Mouse (Mus musculus) heart, postnatal 10 days (tissue): ENCODE measurements around the gene Klhl8. TPM values are rescaled to one million over a fixed set of nuclear protein-coding genes. Genes with fewer than 3 reads are reported as not detected.

Source experiments
- DNase-seq, 2 experiments: peaks; one replicate each; pipeline ENCODE4 v3.0.0; 2021
- intact Hi-C: fragments of 180-260 bp; cut with DNase I; formaldehyde crosslinking; loops from one replicate; pipeline ENCODE4 v1.15.1; 2025
- total RNA-seq, 2 experiments: library from RNA; stranded (reverse); gene quantifications; 2 replicates each; pipeline ENCODE4 v1.2.3; 2021

The Klhl8 gene
- total RNA-seq, 2 experiments from 2014 or later = 11.9 to 15.2 TPM

DNA sequence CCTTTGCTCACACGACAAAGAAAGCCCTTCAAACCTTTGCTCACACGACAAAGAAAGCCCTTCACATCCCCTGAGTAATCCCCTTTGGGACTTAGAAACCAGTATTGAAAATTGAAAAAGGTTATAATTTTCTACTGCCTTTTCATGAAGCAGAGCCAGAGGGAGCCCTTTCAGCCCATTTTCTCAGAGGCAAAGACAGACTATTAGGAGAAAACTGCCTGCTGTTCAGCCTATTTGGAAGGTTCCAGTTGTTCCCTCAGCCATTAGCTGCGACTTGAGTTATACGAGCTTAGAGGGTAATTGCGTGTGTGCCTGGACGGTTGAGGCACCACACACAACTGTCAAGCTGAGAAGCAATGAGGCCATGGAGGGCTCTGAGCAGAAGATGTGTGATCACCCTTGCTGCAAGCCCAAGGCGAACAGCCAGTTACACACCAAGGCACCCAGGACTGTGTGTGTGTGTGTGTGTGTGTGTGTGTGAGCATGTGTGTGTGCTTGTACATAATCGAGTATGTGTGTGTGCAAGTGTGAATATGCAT lies 6.4 kb upstream of the Klhl8 start:
- intact Hi-C loops = no loop called here

DNA sequence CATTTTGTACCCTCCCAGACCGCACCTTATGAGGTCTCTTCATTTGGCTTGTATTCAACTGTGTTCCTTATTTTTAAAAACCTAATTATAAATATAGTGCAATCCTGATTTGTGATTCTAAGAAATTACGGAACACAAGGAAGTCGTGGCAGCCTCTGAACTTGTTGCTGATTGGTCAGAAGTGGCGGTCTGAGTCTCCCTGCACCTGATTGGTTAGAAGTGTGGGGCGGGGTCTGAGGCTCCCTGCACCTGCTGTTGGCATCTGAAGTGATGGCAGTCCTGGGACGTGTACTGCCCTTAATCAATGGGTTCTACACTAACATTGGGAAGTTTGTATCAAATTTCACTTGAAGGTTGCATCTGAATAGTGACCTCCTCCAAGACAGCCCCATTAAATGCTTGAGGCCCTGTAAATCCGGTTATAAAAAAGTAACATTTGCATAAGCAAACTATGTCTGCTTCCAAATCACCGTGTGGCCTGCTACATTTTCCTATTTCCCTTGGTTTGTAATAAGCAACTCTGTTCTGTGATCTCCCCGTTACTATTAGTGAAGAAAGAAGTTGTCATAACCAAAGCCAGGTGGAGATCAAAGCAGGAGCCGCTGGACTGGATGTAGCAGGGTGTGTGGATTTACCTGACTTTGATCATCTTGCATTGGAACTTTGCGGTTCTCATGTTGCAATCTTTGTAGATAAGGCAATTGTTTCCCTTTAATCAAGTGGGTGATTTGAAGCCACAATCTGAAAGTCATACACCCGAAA lies 5.7 kb upstream of the Klhl8 start:
- DNase-seq = no peak
- intact Hi-C loops = no loop called here

More for the DNA sequence above, 6.4 kb upstream of the Klhl8 start:
- DNase-seq = no peak

DNA sequence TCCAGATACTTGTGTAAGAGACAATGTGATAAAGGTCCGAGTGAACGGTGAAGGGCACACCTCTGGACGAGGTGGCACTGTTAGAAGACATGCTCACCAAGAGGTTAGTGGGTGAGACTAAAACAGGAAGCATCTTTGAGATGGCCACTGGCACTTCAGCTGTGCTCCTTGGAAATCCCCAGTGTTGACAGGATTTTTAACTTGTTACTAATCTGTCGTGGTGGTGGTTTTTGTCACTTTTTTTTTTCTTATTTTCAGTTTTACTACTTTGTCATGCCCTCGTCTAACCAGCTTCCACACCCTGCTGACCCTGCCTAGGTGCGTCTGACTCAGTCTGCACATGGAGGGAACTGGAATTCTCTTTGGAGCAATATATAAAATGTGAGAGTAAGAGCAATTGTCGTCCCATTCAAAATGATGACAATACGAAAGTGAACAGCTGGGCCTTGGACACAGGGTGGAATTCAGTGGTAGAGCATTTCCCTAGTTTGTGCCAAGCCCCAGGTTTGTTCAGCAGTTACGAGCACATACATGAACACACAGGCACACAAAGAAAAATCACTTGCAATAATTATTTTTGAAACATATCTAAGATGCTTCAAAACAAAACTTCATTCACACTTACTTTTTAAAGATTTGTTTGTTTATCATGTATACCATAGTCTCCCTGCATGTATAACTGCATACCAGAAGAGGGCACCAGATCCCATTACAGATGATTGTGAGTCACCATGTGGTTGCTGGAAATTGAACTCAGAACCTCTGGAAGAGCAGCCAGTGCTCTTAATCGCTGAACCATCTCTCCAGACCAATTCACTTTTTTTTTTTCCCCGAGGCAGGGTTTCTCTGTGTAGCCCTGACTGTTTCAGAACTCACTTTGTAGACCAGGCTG lies 3.5 kb upstream of the Klhl8 start:
- intact Hi-C loops = no loop called here
- no peak for DNase-seq

DNA sequence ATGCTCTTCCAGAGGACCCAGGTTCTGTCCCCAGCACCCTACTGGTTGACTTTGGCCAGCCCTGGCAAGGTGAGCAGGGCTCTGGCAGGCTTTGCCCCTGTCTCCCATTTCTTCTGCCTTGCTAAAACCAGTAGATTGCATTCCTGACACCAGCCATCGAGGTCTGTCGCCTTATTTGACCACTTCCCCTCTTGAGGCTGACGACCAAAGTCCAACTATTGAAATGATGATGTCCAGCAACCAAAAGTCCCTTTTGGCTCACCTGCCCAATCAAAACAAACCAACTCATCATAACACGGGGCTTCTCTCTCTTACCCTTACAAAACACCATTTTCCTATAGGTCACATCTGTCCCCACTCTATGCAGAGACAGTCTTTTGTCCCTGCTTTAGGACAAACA lies 2.1 kb upstream of the Klhl8 start:
- DNase-seq = no peak
- intact Hi-C loops = no loop called here

DNA sequence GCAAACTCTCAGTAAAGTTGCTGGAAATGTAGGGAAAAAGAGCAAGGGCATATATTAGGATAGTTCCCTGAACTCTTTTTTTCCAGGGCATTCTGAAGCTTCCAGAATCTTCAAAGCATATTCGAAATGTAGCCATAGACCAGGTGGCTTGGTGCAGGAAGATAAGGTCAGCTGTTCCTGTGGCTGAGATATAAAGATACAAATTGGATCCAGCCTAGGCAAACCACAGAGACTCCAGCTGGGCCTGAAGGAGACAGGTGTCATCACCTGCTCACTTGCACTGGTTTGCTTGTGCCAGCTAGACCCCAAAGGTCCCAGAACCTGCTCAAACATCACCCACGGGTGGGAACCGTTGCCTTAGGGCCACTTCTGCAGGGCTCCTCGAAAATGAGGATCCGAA lies 496 bp upstream of the Klhl8 start:
- intact Hi-C loops = no loop called here
- no peak for DNase-seq

DNA sequence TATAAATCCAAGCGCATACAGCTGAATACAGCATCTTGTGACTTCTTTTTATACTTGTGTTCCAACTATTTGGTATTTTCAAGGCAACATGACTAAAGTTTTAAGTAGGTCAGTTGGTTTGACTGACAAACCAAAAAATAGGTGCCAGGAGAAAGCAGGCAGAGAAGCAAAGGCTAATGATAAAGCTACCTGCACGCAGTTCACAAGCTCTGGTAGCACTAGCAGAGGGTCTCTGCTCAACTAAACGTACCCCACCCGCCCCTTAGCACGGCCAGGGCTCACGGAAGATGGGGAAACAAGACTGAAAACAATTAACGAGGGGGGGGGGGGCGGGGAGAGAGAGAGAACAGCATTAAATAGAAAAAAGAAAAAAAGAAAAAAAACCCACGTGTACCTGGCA lies 903 bp downstream of the Klhl8 start:
- no peak for DNase-seq
- intact Hi-C loops = no loop called here

DNA sequence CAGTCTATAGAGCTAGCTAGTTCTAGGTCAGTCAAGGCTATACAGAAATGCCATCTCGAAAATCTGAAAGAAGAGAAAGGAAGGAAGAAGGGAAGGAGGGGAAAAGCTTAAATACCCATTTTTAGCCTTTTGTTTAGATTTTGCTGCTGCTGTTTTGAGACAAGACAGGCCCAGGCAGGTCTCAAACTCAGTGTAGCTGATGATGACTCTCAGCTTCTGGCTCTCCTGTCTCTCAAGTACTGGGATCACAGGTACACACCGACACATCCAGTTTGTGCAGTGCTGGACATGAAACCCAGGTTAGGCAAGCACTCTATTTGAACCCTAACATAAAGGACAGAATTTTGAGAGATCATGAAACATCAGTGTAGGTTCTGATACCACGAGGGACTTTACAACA lies 1.6 kb downstream of the Klhl8 start:
- intact Hi-C loops = no loop called here

DNA sequence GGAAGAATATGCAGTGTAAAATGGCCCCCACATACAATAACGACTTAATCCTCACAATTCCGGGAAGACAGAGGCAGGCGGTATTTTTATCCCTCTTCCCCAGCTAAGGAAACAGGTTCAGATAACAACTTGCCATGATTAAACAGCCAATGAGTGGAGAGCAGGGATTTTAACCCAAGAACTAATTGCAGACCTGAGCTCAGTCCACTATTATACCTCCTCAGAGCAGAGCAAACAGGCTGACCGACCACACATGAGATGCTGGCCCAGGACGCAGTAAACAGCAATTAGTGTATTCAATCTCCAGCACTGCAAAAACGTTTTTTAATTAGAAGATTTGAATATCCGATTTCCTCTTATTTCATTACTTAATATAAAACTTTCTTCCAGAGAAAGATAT lies 2.2 kb downstream of the Klhl8 start:
- no peak for DNase-seq

More for the DNA sequence above, 1.6 kb downstream of the Klhl8 start:
- no peak for DNase-seq

DNA sequence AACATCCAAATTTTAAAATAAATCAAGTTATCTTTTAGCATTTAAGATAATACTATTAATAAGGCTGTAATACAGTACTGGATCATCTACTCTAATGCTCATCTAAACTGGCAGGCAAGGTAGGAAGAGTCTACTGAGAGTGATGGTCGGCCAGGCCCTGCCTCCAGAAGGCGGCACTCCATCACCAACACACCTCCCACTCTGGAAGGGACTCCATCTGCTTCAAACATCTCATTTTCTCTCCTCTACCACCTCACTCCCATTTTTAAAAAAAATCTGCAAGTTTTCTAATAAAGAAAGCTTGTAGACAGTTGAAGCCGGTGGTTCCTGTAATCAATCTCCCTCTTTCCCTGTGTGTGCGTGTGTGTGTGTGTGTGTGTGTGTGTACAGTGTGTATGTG lies 3.2 kb downstream of the Klhl8 start:
- intact Hi-C loops = no loop called here
- no peak for DNase-seq

More for the DNA sequence above, 2.2 kb downstream of the Klhl8 start:
- intact Hi-C loops = no loop called here

DNA sequence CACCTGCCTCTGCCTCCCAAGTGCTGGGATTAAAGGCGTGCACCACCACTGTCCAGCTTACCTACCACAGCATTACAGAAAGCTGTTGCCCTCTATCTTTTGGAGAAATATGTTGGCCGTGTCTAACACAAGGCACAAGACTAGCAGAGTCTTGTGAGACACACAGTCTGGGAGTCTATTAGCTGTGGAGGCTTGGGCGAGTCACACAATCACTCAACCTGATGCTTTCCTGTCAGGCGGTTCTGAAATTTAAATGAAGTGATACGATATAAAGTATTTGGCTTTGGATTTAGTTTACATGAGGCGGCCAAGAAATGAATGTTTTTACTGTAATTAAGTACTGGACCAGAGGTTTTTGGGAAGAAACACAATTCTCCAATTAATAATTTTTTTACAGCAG lies 4.9 kb downstream of the Klhl8 start:
- DNase-seq = no peak
- intact Hi-C loops = no loop called here

DNA sequence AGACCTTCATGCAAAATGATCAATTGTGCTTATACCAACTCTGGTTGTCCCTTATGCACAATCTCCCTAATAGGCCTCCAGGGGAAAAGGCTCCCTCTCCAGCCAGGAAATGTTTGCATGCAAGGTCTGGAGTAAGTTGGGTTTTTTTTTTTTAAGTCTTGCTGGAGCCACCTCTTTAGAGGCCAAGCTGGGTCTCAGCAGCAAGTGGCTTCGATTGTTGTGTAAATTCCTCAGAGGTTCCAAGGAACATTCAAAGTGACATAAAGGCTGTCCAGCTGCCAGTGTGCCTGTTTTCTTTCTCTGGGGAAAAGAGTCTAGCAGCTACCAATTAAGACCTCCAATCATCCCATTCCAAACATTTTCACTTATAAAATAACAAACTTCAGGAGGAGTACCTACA lies 12.7 kb downstream of the Klhl8 start:
- intact Hi-C loops = no loop called here
- DNase-seq = no peak

DNA sequence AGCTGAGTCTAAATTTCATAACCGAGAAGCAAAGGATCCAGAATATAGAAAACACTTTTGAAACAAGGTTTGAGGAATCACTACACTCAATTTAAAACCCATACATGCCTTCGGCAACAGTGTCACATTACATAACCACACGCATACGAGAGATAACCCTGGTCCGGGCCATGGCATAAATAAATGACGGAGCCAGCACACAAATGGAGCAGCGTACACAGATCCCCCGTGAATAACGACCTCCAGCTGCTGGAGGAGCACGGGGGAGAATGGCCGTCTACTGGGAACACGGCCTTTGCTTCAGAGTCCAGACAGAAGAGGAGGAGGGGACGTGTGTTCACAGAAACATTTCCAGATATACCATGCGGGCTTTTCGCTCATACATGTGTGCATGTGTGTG lies 21.3 kb downstream of the Klhl8 start:
- intact Hi-C loops = no loop called here
- no peak for DNase-seq

DNA sequence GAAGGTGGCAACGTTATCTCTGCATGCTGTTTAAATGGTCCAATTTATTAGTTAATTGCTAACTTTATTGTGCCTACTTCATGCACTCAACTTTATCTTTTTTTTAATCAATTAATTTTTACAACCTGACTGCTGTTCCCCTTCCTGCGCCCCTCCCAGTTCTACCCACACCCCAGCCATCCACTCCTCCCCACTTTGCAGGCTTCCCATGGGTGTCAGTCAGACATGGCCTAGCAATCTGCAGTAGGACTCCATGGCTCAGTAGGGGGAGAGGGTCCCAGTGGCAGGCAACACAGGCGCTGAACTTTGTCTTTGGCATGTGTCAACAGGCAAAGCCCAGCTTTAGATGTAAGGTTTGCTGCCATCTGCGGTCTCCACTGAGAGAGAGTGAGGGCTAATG lies 47.3 kb downstream of the Klhl8 start:
- no peak for DNase-seq
- intact Hi-C loops = no loop called here

DNA sequence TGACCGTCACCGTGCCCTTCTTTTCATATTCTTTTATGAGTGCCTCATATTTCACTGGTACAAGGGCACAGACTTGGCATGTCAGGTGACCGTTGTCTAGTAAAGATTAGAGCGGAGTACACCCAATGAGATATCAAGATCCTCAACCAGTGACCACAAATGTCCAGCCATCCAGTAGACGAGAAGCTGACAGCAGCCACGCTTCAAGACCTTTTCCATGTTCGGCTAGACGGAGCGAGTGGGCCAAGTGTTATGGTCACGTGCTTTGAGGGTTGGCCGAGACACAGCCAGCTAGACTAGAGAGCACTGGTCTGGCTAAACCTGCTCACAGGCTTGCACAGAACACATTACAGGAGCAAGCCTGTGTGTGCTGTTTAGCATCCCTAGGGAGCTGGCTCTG lies 50.4 kb downstream of the Klhl8 start:
- intact Hi-C loops = no loop called here
- DNase-seq = peak in 1 of 2 experiments; percentile 43

DNA sequence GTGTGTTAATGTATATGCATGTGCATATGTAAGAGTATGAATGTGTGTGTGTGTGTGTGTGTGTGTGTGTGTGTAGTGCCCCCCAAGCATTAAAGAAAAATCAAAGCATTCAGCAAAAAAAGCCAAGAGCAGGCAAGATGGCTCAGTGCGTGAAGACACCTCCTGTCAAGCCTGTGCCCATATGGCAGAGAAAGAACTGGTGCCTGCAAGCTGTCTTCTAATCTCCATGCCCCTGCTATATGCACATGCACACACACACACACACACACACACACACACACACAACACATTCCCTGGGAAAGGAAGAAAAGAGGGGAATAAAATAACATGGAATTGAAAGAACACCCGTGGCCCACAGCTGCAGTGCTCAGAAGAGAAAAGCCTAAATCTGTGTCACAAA lies 53.9 kb downstream of the Klhl8 start:
- no peak for DNase-seq
- intact Hi-C loops = loop anchor here (5.0 kb wide), 1 partner anchor 485 kb away; no protein-coding TSS in a partner anchor

DNA sequence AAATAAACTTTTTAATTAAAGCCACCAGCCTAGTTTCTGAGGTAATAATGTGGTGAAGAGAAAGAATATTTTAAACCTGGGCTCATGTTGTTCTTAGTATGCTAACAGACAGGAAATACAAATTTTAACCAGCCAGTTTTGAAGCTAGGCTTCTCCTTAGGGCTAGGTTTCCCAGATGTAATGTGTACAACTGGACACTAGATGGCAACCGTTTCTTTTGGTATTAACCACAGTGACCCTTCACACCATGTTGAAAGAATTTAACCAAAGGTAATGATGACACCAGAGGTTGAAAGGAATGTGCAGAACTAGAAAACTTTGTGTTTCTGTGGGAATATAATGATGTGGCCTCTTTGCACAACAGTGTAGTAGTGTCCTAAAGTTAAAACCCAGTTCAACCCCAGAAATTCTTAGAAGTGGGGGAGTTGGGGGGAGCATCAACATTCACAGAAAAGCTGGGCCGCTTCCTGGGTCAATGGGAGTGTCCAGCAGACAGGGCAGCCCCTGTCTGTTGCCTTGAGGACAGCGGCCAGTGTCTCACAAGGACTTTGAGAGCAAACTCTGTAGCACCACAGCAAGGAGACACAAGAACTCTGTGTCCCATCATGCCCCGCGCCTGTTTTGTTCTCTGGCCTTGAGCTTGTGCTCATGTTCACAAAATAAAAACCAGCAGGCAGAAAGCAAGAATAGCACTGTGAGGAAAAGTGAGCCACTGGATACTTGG lies 54.6 kb downstream of the Klhl8 start:
- intact Hi-C loops = loop anchor here (1.0 to 5.0 kb wide), 2 partner anchors 71 to 486 kb away; no protein-coding TSS in a partner anchor
- peak; percentile 68 to 79 for DNase-seq

DNA sequence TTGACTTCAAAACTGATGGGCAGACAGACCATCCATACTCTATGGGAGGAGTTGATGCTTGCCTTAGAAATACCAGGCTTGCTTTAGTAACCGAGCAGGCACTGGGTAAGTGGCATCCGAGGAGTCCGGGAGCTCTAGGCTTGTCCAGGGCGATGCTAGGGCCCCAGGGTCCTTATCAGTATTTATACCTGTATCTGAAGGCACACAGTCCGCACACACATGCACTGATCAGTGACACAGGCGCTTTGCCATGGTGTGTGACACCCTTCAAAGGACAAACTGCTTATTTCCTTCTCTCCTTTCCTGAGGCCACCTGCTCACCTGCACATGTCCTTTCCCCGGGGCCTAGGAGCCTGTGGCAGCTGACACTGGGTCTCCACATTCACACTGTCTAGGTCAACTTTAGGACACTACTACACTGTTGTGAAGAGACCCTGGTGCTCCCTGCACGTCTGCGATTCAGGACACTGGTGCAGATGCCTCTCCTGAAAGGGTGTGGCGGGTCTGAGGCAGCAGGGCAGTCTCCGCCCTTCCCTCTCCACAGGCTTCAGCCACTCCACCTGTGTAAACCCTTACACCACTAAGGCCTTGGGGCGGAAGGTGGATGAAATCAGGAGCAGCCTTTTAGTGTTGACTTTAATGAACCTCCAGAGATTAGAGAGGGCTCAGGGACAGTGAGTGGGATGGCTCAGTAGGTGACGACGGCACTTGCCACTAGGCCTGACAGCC lies 55.4 kb downstream of the Klhl8 start:
- intact Hi-C loops = loop anchor here (1.0 to 5.0 kb wide), 2 partner anchors 72 to 487 kb away; no protein-coding TSS in a partner anchor
- DNase-seq = no peak

DNA sequence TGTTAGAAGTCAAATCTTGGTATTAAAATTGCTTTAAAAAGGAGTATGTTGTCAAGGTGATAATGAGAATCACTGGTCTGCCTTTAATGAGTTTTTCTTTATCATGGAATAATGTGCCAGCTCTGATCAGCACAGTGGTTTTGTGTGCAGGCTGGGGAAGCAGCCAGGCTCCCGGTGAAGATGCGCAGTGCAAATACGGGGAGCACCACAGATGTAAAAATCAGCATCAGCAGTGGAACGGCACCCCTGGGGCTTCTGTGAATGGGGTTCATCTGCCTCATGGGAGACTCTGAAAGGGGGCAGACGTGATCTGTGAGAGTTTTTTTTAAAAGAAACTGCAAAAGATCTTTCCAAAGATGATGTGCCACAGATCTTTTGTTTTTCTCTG lies 56.3 kb downstream of the Klhl8 start:
- intact Hi-C loops = loop anchor here (5.0 kb wide), 1 partner anchor 488 kb away; no protein-coding TSS in a partner anchor
- no peak for DNase-seq

DNA sequence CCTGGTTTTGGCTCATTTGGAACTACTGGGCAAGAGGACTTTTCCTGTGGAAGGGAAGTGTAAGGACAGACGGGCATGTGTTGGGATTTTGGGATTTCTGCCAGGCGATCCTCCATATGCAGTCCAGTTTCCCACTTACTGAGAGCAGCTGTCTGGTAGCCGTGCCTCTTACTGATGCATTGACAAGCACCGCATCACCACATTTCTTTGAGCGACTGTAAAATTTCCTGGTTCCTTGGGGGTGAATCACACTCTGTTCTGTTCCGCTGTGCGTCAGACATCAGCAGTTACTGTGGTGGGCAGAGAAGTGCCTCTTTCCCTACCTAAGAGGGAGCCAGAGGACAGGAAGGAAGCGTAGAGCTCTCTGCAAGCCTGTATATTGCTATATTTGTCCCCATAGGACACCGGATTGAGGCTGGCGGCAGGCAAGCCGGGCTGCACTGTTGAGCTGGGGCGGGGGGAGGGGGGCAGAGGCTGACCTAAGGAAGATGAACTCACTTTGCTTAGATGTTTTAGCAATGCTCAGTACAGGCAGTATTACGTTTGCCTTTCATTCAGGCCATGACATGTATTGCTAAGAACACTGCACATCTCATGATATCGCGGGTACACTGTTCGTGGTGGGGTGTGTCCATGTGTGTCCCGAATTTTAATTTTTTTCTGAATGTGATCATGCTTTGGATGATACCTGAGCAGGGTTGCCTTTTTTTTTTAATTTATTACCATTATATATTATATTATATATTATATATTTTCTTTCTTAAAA lies 56.8 kb downstream of the Klhl8 start:
- intact Hi-C loops = no loop called here
- DNase-seq = no peak
